Mouse (Mus musculus): Measurements from ENCODE around the gene Cdipt.

GRCm38 (mm10) chr7:126951741-126952140 lies 24.0 kb upstream of the Cdipt start:
- no peak for TF ChIP-seq POLR2A (IDR thresholded peaks at IDR 0.05; ENCODE audit: low read depth, low read length)
- TF ChIP-seq CTCF (IDR thresholded peaks at IDR 0.05; ENCODE audit: borderline replicate concordance, insufficient read depth, low read length), result no peak
